Mouse (Mus musculus) spleen, adult 2 months (tissue): ENCODE data around the gene Nacc1. TPM values are rescaled to one million over a fixed set of nuclear protein-coding genes. Genes with fewer than 3 reads are reported as not detected.
A peak's percentile ranks its signal among the peaks of the same experiment; 100 is the strongest.

Experiments used
- DNase-seq, 2 experiments: peaks; one replicate each; pipeline versions ENCODE4 v3.0.0 to v3.0.0-alpha.2; 2012 to 2021; ENCODE audit warnings: low spot score in 2 of 2, low read depth in 1 of 2
- H3K27ac ChIP-seq: fragments of 200-500 bp; 2 replicates; pipeline ENCODE4 v1.5.1; 2012; ENCODE audit warnings: low read length, inconsistent platforms; ENCODE audit not compliant: insufficient read depth
- H3K27me3 ChIP-seq: fragments of 200-500 bp; 2 replicates; pipeline ENCODE4 v1.6.1; 2012; ENCODE audit warnings: mild to moderate bottlenecking, moderate library complexity, low read length, inconsistent platforms; ENCODE audit not compliant: control insufficient read depth, insufficient read depth
- H3K36me3 ChIP-seq: fragments of 200-500 bp; 2 replicates; pipeline ENCODE4 v1.6.1; 2012; ENCODE audit warnings: mild to moderate bottlenecking, low read length, inconsistent platforms; ENCODE audit not compliant: control insufficient read depth, insufficient read depth
- H3K4me1 ChIP-seq: fragments of 200-500 bp; 2 replicates; pipeline ENCODE4 v1.6.1; 2011; ENCODE audit warnings: inconsistent platforms; ENCODE audit not compliant: control insufficient read depth, insufficient read depth, insufficient read length
- H3K4me3 ChIP-seq: fragments of 200-500 bp; 2 replicates; pipeline ENCODE4 v1.5.1; 2011; ENCODE audit warnings: mild to moderate bottlenecking, inconsistent platforms; ENCODE audit not compliant: insufficient read depth, insufficient read length; ENCODE audit errors: extremely low read depth
- CTCF ChIP-seq: fragments of 200-500 bp; IDR thresholded peaks from 2 replicates; pipeline ENCODE4 v1.5.1; 2011; ENCODE audit warnings: mild to moderate bottlenecking, inconsistent platforms; ENCODE audit not compliant: insufficient read depth, insufficient read length, insufficient replicate concordance; ENCODE audit errors: extremely low read depth
- POLR2A ChIP-seq: fragments of 200-500 bp; IDR thresholded peaks from 2 replicates; pipeline ENCODE4 v1.6.1; 2011; ENCODE audit warnings: low read depth, low read length, inconsistent platforms
- WGBS: fragments of 180-500 bp; shearing (Covaris S2); methylation state at CpG from one replicate; pipeline ENCODE4 v1.1.7; 2018; 5-methylcytosine and 5-hydroxymethylcytosine counted together
- polyA plus RNA-seq: library from polyadenylated mRNA; depleted of rRNA; stranded (reverse); fragments of >200 nt; gene quantifications from 2 replicates; pipeline ENCODE4 v1.2.3, GENCODE M21; 2012

Nacc1 gene
- polyA plus RNA-seq, 1 experiment = 66.0 TPM

- peak overlapping the region; percentile 91 for H3K27ac ChIP-seq
- DNase-seq = peak in 1 of 2 experiments; percentile 77
- H3K4me1 ChIP-seq = peaks cover 5% of the 10 kb centered on the region; the same call in 1 of the 2 replicates
- H3K36me3 ChIP-seq = no peaks in the 10 kb centered on the region
- no peaks in the 10 kb centered on the region for H3K27me3 ChIP-seq
- peak; percentile 50; the same call in 1 of the 2 replicates for TF ChIP-seq POLR2A
- peak; percentile 19; the same call in 1 of the 2 replicates for TF ChIP-seq CTCF
- WGBS = under 1% methylated on average over 29 of the region's 29 CpGs
- H3K4me3 ChIP-seq = peak overlapping the region; percentile 72
Observed at GRCm38 (mm10) chr8:84664566-84665384, 22.9 kb downstream of the Nacc1 start.

DNA sequence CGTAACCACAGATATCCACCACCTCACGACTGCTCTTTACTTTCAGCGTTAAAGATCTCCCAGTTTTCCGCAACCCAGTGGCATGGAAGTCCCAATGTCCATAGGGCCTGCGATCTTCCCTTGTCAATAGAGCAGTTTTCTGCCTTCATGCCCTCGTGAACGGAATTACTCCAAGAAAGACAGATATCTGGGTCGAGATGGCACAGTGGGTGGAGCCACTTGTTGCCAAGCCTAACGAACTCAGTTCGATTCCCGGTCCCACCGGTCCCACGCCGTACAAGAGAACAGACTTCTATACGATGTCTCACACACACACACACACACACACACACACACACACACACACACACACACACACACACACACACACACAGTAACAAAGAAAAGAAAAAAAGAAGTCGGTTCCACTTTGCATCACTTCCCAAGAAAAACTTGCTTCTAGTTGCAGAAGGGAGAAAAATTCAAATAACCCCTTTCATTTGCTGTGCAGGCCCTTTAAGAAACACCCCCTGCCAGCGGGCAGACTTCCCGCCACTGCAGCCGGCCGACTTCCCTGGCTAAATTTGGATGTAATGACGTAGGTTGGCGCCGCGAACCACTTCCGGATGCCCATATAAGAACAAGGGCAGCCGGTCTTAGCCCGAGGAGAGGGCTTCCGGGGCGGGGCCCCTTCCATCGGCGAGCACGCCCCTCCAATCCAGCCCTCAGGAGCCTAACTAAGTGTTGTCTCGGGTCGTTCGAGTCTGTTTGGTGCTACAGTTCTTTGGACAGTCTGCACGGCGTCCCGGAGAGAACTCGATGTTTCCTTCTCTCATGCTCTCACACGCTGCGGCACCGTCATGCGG, 24.0 kb downstream of the Nacc1 start:
- H3K4me3 ChIP-seq = peak overlapping the region; percentile 72
- TF ChIP-seq POLR2A (peak; percentile 45; the same call in 1 of the 2 replicates), CTCF (no peak)
- peak overlapping the region; percentile 98 for H3K27ac ChIP-seq
- 4% methylated on average over 43 of the region's 43 CpGs for WGBS
- H3K27me3 ChIP-seq = no peaks in the 10 kb centered on the region
- H3K36me3 ChIP-seq = no peaks in the 10 kb centered on the region
- peaks cover 6% of the 10 kb centered on the region; the same call in 1 of the 2 replicates for H3K4me1 ChIP-seq
- peak; percentile 88 to 94 for DNase-seq

DNA sequence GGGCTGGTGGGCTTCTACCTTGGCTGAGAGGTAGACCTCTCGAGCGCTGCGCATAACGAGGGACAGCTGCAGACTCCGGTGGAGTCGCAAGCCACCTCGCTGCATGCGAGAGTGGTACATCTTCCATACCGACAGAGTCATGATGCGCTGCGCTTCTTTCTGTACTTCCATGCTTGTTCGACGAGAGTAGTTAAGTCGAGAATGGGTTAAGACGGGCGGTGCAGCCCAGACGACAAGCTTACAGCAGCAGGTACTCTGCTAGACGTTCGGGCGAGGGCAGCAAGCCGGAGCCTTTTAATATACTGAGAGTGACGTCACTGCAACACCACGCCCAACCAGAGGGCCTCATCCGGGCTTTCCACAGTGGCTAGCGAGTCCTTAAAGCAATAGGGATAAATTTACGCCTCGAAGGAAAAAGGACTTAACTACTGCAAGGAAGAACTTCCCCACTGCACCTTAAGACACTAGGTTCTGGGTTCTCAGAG, 25.0 kb downstream of the Nacc1 start, which contains the start of gene Ier2:
Gene Ier2, minus strand, starts transcription at position 272 of the 485 bp plus-strand sequence.
- TF ChIP-seq CTCF = no peak
- TF ChIP-seq POLR2A = peak; percentile 100
- Histone ChIP-seq H3K4me1 (peaks cover 6% of the 10 kb centered on the region; the same call in 1 of the 2 replicates), H3K27me3 (no peaks in the 10 kb centered on the region), H3K4me3 (peak within 1 kb of the TSS; percentile 88), H3K27ac (peak within 1 kb of the TSS; percentile 98), H3K36me3 (no peaks in the 10 kb centered on the region)
- DNase-seq = peak; percentile 87 to 91
- under 1% methylated on average over 27 of the region's 27 CpGs for WGBS

DNA sequence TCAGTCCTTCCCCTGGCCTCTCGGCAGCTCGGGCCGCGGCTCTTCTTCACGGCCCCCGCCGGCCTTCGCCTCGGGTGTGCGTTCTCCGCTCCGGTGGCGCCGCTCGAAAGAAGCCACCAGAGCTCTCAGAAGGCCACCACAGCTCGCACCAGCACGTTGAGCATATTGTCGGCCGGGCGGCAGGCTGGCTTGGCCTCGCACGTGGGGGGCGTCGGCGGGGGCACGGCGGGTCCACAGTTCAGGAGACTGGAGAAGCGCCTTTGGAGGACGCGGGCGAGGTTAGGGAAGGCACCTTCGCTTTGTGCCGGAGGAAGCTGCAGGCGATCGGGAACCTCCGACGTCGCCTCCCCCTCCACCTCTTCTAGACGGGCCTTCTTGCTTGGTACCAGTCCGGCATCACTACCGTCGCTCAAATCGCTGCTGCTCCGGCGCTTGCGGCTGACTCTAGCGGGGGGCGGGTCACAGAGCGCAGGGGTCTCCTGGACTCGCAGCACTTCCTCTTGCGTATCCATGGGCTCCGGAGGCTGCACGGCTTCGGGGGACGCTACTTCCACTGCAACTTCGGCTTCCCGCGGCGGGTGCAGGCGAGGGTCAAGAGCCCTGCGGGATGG, 25.6 kb downstream of the Nacc1 start:
- H3K27me3 ChIP-seq = no peaks in the 10 kb centered on the region
- DNase-seq = peak in 1 of 2 experiments; percentile 47
- H3K4me3 ChIP-seq = peak overlapping the region; percentile 88
- H3K36me3 ChIP-seq = no peaks in the 10 kb centered on the region
- WGBS = under 1% methylated on average over 61 of the region's 61 CpGs
- TF ChIP-seq POLR2A (no peak; the same call in 1 of the 2 replicates), CTCF (no peak)
- H3K4me1 ChIP-seq = peaks cover 8% of the 10 kb centered on the region; the same call in 1 of the 2 replicates
- peak overlapping the region; percentile 98 for H3K27ac ChIP-seq

GRCm38 (mm10) chr8:84661458-84661871, 26.2 kb downstream of the Nacc1 start:
- TF ChIP-seq CTCF (no peak), POLR2A (peak; percentile 59)
- Histone ChIP-seq H3K27me3 (no peaks in the 10 kb centered on the region), H3K4me3 (peak overlapping the region; percentile 88), H3K36me3 (no peaks in the 10 kb centered on the region), H3K4me1 (peaks cover 10% of the 10 kb centered on the region; the same call in 1 of the 2 replicates), H3K27ac (peak overlapping the region; percentile 98)
- DNase-seq = peak; percentile 78 to 91
- WGBS = under 1% methylated on average over 24 of the region's 24 CpGs
